Mouse (Mus musculus) thymus, adult 2 months (tissue): ENCODE measurements around the gene Fus.

ENCODE experiments used
- CTCF ChIP-seq: fragments of 200-500 bp; IDR thresholded peaks from 2 replicates; pipeline ENCODE4 v1.5.1; 2012; ENCODE audit warnings: mild to moderate bottlenecking, control low read depth, low read length, moderate library complexity, borderline replicate concordance; ENCODE audit not compliant: control insufficient read depth, poor library complexity, insufficient read depth; ENCODE audit errors: extremely low read depth
- POLR2A ChIP-seq: fragments of 200-500 bp; IDR thresholded peaks from 2 replicates; pipeline ENCODE4 v1.6.1; 2012; ENCODE audit warnings: mild to moderate bottlenecking, low read length, control low read depth, moderate library complexity; ENCODE audit not compliant: control insufficient read depth, poor library complexity, insufficient read depth; ENCODE audit errors: extremely low read depth

- TF ChIP-seq CTCF (no peak), POLR2A (no peak)
These were observed 36.9 kb downstream of the Fus start for GRCm38 (mm10) chr7:128004150-128004486.
